Comparison of ENCODE assay signal across 9 mouse cellular contexts in genomic region chr12:76417433-76417854, GRCm38 (mm10). TPM values are rescaled to one million over a fixed set of nuclear protein-coding genes. Genes with fewer than 3 reads are reported as not detected.
DNase-seq lines count a peak whose midpoint lies in the region; ATAC-seq and TF ChIP-seq lines count a peak whose summit lies in the region.
"Had no signal": no experiment of that assay in that cellular context is flagged by ENCODE, and none has a peak within 500 bp of the region (broad histone marks: within the 10 kb centered on the region; RNA-seq: fewer than 3 reads in every experiment).

TSS of gene Ppp1r36 (plus strand) at chr12:76417538.

- no peak within 1 kb of the TSS for H3K27ac ChIP-seq in left cerebral cortex, adult 2 months
- peak within 1 kb of the TSS; percentile 36 for H3K27ac ChIP-seq in lung, embryonic 16.5 days (ENCODE audit: low read length)
- no peak within 1 kb of the TSS for H3K27ac ChIP-seq in small intestine, adult 2 months (ENCODE audit: insufficient read depth, low read depth, low read length)

- peak within 1 kb of the TSS; percentile 88 for H3K4me2 ChIP-seq in lung, embryonic 16.5 days (ENCODE audit: low read depth, low read length)

- H3K4me3 ChIP-seq in left cerebral cortex, adult 2 months, result peak within 1 kb of the TSS; percentile 32
- peak within 1 kb of the TSS; percentile 53 for H3K4me3 ChIP-seq in lung, embryonic 16.5 days (ENCODE audit: low read length)
- peak within 1 kb of the TSS; percentile 40 for H3K4me3 ChIP-seq in small intestine, adult 2 months (ENCODE audit: low read depth, low read length)

- TF ChIP-seq CTCF in left cerebral cortex, adult 2 months (IDR thresholded peaks at IDR 0.05), result no peak
- no peak for TF ChIP-seq CTCF in small intestine, adult 2 months (IDR thresholded peaks at IDR 0.05; ENCODE audit: extremely low read depth, insufficient read length, insufficient replicate concordance, low read depth, low read length)

- peak within 1 kb of the TSS; percentile 68 for H3K9ac ChIP-seq in lung, embryonic 16.5 days (ENCODE audit: low read length)

- no peak for TF ChIP-seq POLR2A in small intestine, adult 2 months (IDR thresholded peaks at IDR 0.05; ENCODE audit: low read depth, low read length)

- H3K36me3 ChIP-seq in lung, embryonic 16.5 days (ENCODE audit: control insufficient read depth, insufficient read depth, low read length), result no peaks in the 10 kb centered on the region
- H3K36me3 ChIP-seq in small intestine, adult 2 months (ENCODE audit: control insufficient read depth, insufficient read depth, low read length), result no peaks in the 10 kb centered on the region
- H3K36me3 ChIP-seq: G1E had no signal

- DNase-seq in left cerebral cortex, adult 2 months (ENCODE audit: extremely low spot score in 1 of 2, low spot score in 2 of 2), result no peak
- DNase-seq in left cerebral cortex, postnatal 36 days (ENCODE audit: low spot score in 2 of 2), result no peak
- peak; percentile 19 for DNase-seq in kidney, adult 9 months
- DNase-seq in thymus, postnatal 0 days (ENCODE audit: low spot score), result no peak

- H3K9me3 ChIP-seq in lung, embryonic 16.5 days (ENCODE audit: control insufficient read depth, low read length), result no peaks in the 10 kb centered on the region

- intact Hi-C loops in left cerebral cortex, adult 2 months (cut with DNase I), result no loop called here
- intact Hi-C loops in left cerebral cortex, postnatal 36 days (cut with DNase I), result no loop called here

- no peaks in the 10 kb centered on the region for H3K27me3 ChIP-seq in lung, embryonic 16.5 days (ENCODE audit: control insufficient read depth, insufficient read depth, low read depth, low read length)
- H3K27me3 ChIP-seq in small intestine, adult 2 months (ENCODE audit: control insufficient read depth, insufficient read depth, low read length), result peaks cover 8% of the 10 kb centered on the region; the same call in 1 of the 2 replicates

- H3K4me1 ChIP-seq in lung, embryonic 16.5 days (replicated peaks; ENCODE audit: control insufficient read depth, insufficient read depth, low read length), result peaks cover 3% of the 10 kb centered on the region; the same call in 1 of the 2 replicates
- peaks cover 3% of the 10 kb centered on the region for H3K4me1 ChIP-seq in small intestine, adult 2 months (ENCODE audit: control insufficient read depth, insufficient read depth, insufficient read length, low read length)

- peak; percentile 56 for ATAC-seq in granulocyte monocyte progenitor cell, adult 5-6 weeks (replicated peaks; ENCODE audit: poor library complexity, severe bottlenecking)
- ATAC-seq in lung, embryonic 16.5 days (ENCODE audit: low read depth), result peak; percentile 92
- no peak for ATAC-seq in activated CD4-positive, CD25-positive, alpha-beta regulatory T cell, adult 4 months

- under 1% methylated on average over 37 of the region's 37 CpGs for WGBS in lung, embryonic 16.5 days
- 3% methylated on average over 37 of the region's 37 CpGs for WGBS in small intestine, adult 2 months

RNA-seq across cellular contexts. Expression of gene Ppp1r36, which starts in this region (rescaled TPM):
- 1 to 10 TPM; 1.1 to 1.4 TPM for total RNA-seq in left cerebral cortex, adult 2 months (2021)
- total RNA-seq in left cerebral cortex, postnatal 36 days (2021), result 1 to 10 TPM; 1.2 to 1.3 TPM
- not detected in 2 replicates for total RNA-seq in granulocyte monocyte progenitor cell, adult 5-6 weeks (2014; fragmentation: Nextera tagmentation)
- 0.69 TPM in 1 of 2 replicates, not detected in the other for total RNA-seq in granulocyte monocyte progenitor cell, adult 5-6 weeks (2017)
- 9.1 and 10.4 TPM in 2 replicates for polyA plus RNA-seq in lung, embryonic 16.5 days (2015; fragmentation: Nextera tagmentation; extraction: Ambion mirVana)
- polyA plus RNA-seq in small intestine, adult 2 months (2012; rRNA removed), result not detected in 2 replicates
- polyA plus RNA-seq in thymus, postnatal 0 days (2015; fragmentation: Nextera tagmentation; extraction: Ambion mirVana), result 0.26 and 0.32 TPM in 2 replicates
- polyA plus RNA-seq in activated CD4-positive, CD25-positive, alpha-beta regulatory T cell, adult 4 months (2017; shearing (Covaris generic)), result not detected
- polyA plus RNA-seq: G1E had no signal

Comparison
In these comparisons a context has a peak if more than half of its experiments do, and no peak if none do; other contexts are left out.
1. Peak in ATAC-seq in granulocyte monocyte progenitor cell, adult 5-6 weeks; RNA of the gene not detected or under 1 TPM.